26 mouse cellular contexts compared by ENCODE assay signal in genomic region chr10:95477516-95477915, GRCm38 (mm10).
"Had no signal": no experiment of that assay in that cellular context is flagged by ENCODE, and none has a peak within 500 bp of the region (broad histone marks: within the 10 kb centered on the region; RNA-seq: fewer than 3 reads in every experiment).

No protein-coding gene starts in this region.

- H3K27ac ChIP-seq: embryonic facial prominence, embryonic 10.5 days; embryonic facial prominence, embryonic 12.5 days; embryonic facial prominence, embryonic 13.5 days; embryonic facial prominence, embryonic 15.5 days; forebrain, embryonic 10.5 days; forebrain, embryonic 12.5 days; forebrain, embryonic 13.5 days; forebrain, embryonic 15.5 days; gastrocnemius, adult 2 months; heart, adult 2 months had no signal

- H3K4me1 ChIP-seq: embryonic facial prominence, embryonic 10.5 days; embryonic facial prominence, embryonic 12.5 days; embryonic facial prominence, embryonic 13.5 days; embryonic facial prominence, embryonic 15.5 days; forebrain, embryonic 12.5 days; forebrain, embryonic 13.5 days; forebrain, embryonic 15.5 days had no signal

- H3K4me3 ChIP-seq: embryonic facial prominence, embryonic 10.5 days; embryonic facial prominence, embryonic 12.5 days; embryonic facial prominence, embryonic 13.5 days; embryonic facial prominence, embryonic 15.5 days; erythroblast, embryonic 14.5 days; forebrain, embryonic 10.5 days; forebrain, embryonic 12.5 days; forebrain, embryonic 13.5 days; forebrain, embryonic 15.5 days; gastrocnemius, adult 2 months; heart, adult 2 months had no signal

- DNase-seq: cerebellum, adult 2 months; cerebellum, adult 8-10 months; cerebellum, adult 9-10 months; cerebellum, adult 9-11 months; cerebellum, postnatal 10 days; cerebellum, postnatal 14 days; cerebellum, postnatal 25 days; cerebellum, postnatal 36 days; embryo, embryonic 11 days; forebrain, postnatal 0 days; gastrocnemius, adult 2 months; gastrocnemius, postnatal 10 days; gastrocnemius, postnatal 14 days; gastrocnemius, postnatal 25 days; gastrocnemius, postnatal 36 days; heart, adult 18-20 months; heart, adult 2 months had no signal

- H3K27me3 ChIP-seq: embryonic facial prominence, embryonic 12.5 days; embryonic facial prominence, embryonic 13.5 days; embryonic facial prominence, embryonic 15.5 days; forebrain, embryonic 12.5 days; forebrain, embryonic 13.5 days; forebrain, embryonic 15.5 days had no signal
